Mouse (Mus musculus) lung, postnatal 0 days (tissue): Measurements from ENCODE around the gene Prl8a2.

Experiments used
- CTCF ChIP-seq: IDR thresholded peaks from 2 replicates; pipeline ENCODE4 v1.5.1; 2016; ENCODE audit warnings: antibody characterized with exemption, mild to moderate bottlenecking
- EP300 ChIP-seq: IDR thresholded peaks from 2 replicates; pipeline ENCODE4 v1.6.1; 2016; ENCODE audit warnings: antibody characterized with exemption, mild to moderate bottlenecking, control low read depth

GRCm38 (mm10) chr13:27312334-27313225 lies 32.9 kb upstream of the Prl8a2 start, which contains the start of gene Prl6a1:
- TF ChIP-seq EP300 (no peak), CTCF (no peak)
